Mouse (Mus musculus) heart, adult 8-10 months (tissue): Measurements from ENCODE around the gene Syn3. TPM values are rescaled to one million over a fixed set of nuclear protein-coding genes. Genes with fewer than 3 reads are reported as not detected.
A peak's percentile ranks its signal among the peaks of the same experiment; 100 is the strongest.
"Not testable (repeated sequence)": the region's sequence is repeated elsewhere in the genome, so short reads cannot be mapped to it uniquely, and the experiment has no call there.

ENCODE experiments used
- DNase-seq: peaks from one replicate; pipeline ENCODE4 v3.0.0; 2022; ENCODE audit warnings: low spot score
- total RNA-seq, 4 experiments: library from RNA; stranded (reverse); gene quantifications; 2 replicates each; pipeline ENCODE4 v1.2.4; 2022

Gene Syn3
- total RNA-seq, 4 experiments from 2014 or later = 0.34 to 0.79 (median 0.47) TPM

DNA sequence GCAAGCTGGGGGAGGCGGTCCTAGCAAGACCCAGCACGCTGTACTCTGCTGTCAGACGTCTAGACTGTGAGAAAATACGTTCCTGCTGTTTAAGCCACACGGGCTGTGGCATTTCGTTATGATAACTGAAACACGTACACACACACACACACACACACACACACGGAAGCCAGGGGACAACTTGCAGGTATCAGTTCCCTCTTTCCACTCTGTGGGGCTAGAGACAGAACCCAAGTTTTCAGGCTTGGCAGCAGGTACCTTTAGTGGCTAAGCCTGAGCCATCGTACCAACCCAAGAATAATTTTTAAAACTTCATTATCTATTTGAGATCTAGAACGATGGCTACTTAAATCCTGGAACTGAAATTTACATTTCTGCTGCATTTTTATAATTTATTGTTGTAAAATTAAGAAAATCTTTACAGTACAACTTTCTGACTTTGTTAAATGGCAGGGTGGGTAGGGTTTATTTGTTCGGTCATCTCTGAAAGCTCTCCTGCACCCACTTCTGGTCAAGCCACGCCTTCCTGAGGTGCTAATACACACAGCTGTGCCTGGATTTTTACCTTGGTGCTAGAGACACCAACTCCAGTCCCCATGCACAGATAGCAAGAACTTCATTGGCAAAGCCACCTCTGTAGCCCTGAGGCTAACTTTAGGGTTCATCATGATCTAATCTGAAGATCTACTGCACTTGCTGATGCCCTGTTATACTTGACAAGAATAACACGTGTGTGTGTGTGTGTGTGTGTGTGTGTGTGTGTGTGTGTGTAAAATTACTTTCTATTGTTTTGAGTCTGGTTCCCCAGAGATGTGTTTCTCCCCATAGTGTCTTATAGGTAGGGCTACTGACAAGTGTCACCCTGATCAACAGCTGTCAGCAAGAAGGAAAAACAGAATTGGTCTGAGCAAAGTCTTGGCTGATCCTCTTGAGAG lies 29.8 kb downstream of the Syn3 start:
- no peak for DNase-seq

DNA sequence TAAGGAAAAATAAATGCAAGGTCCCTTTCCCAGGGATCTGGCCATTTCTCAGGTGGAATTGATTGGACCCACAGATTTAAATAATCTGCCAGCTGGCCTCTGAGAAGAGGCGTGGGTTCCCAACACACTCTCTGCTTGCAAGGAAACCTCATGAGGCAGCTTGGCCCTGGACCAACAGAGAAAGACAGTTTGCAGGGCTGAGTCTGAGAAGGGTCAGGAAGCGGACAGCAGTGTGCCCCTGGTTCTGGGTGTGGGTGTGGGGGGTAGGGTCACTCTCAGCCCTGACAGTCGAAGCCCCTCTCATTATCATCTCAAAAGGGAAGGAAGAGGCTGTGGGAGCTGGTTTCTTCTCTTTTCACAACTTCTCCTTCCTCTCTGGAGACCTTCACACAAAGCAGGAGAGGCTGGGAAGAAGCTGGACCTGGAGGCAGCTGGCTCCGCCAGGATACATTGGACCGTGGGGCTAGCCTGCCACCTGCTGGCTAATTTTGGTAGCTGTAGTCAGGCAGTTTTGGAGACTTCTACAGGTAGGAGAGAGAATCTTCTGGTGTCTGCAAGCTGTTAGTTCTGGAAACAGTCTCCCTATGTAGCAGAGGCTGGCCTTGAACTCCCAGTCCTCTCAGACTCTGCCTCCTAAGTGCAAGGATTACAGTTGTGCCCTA lies 35.0 kb downstream of the Syn3 start:
- peak; percentile 83 for DNase-seq

GRCm38 (mm10) chr10:86459643-86460042 lies 39.1 kb downstream of the Syn3 start:
- no peak for DNase-seq

- DNase-seq = peak; percentile 36
These were observed 41.0 kb downstream of the Syn3 start for GRCm38 (mm10) chr10:86457665-86458209.

- no peak for DNase-seq
These were observed 41.5 kb downstream of the Syn3 start for GRCm38 (mm10) chr10:86457195-86457594.

- peak; percentile 59 for DNase-seq
These were observed 43.2 kb downstream of the Syn3 start for GRCm38 (mm10) chr10:86455296-86456055.

GRCm38 (mm10) chr10:86452326-86452995 lies 46.2 kb downstream of the Syn3 start:
- peak; percentile 73 for DNase-seq

DNA sequence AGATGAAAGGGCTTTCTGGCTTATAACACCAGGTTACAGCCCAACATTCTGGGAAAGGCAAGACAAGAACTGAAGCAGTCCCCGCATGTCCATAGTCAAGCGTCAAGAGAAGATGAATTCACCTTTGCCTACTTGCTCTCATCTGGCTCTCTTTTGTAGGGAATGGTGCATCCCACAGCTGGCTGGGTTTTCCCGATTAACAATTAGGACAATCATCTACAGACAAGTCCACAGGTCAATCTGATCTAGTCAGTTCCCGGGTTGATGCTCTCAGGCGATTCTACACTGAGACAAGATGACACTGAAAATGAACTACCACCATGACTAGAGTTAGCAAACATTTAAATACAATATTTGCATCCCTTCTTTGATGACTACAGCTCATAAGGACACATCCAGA lies 47.4 kb downstream of the Syn3 start:
- DNase-seq = no peak

- DNase-seq = no peak
These were observed 52.0 kb downstream of the Syn3 start for GRCm38 (mm10) chr10:86446649-86447048.

DNA sequence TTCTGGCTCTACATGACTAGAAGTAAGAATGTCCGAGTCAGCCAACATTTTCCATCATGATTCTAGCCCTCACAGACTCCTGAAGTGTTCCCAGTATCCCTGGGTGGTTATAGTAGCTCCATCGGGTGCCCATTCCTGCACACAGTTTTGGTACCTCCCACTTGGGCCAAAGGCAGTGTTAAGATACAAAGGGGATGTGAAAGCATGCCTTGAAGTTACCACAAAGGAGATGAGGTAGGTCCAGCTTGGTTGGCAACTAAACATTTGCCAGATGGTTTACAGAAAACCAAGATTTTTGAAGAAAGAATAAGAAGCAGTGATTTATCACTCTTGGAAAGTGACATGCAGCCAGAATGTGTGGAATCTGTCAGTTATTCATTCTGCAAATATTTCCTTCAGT lies 53.5 kb downstream of the Syn3 start:
- no peak for DNase-seq

GRCm38 (mm10) chr10:86444665-86445064 lies 54.0 kb downstream of the Syn3 start:
- DNase-seq = no peak

GRCm38 (mm10) chr10:86441765-86442164 lies 56.9 kb downstream of the Syn3 start:
- no peak for DNase-seq

- no peak for DNase-seq
These were observed 59.1 kb downstream of the Syn3 start for GRCm38 (mm10) chr10:86439640-86440039.

DNA sequence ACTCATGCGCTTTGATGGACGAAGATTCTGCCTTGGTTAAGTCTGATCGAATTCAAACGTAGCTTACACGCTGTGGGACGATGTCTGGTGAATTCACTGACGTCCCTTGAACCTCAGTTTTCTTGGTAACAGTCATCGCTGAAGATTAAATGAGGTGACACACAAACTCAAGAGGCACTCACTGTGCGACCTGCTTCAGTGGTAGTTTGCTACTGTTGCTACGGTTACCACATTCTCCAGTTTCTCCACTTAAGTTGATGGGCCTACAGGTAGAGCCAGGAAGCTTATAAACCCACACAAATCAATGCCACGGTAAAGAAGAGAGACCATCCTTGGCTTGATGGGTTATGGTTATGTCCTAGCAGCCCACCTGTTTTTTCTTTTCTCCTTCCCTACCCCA lies 61.4 kb downstream of the Syn3 start:
- DNase-seq = no peak

- not testable (repeated sequence) for DNase-seq
These were observed 63.7 kb downstream of the Syn3 start for GRCm38 (mm10) chr10:86435006-86435405.

GRCm38 (mm10) chr10:86429651-86430050 lies 69.0 kb downstream of the Syn3 start:
- no peak for DNase-seq

GRCm38 (mm10) chr10:86427956-86428355 lies 70.7 kb downstream of the Syn3 start:
- DNase-seq = no peak

- peak; percentile 51 for DNase-seq
These were observed 72.8 kb downstream of the Syn3 start for GRCm38 (mm10) chr10:86425690-86426530.

GRCm38 (mm10) chr10:86421731-86422370 lies 76.8 kb downstream of the Syn3 start:
- no peak for DNase-seq

GRCm38 (mm10) chr10:86418931-86419330 lies 79.8 kb downstream of the Syn3 start:
- DNase-seq = peak; percentile 33
